8 mouse cellular contexts compared by ENCODE assay signal in the genomic region with DNA sequence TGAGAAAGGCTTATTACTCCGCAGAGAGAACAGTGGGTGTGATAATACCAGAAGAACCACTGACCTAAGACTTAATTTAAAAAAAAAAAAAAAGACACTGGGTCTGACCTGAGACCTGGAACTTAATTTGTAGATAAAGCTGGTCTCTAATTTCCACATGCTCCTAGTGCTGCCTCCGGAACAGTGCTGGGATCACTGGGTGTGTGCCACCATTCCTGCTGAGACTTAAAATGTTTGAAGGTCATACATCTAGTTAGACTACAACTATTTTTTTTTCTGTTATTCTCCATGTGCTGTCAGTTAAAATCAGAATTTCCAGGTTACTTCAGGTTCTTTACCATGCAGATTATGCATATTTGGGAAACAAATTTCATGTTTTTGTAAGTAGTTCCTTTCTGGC. TPM values are rescaled to one million over a fixed set of nuclear protein-coding genes. Genes with fewer than 3 reads are reported as not detected.
DNase-seq lines count a peak whose midpoint lies in the region; ATAC-seq and TF ChIP-seq lines count a peak whose summit lies in the region.

No protein-coding gene starts in this region.

- TF ChIP-seq POLR2A in cortical plate, adult 2 months (IDR thresholded peaks at IDR 0.05; ENCODE audit: extremely low read depth, insufficient read depth, low read length): no peak

- H3K4me3 ChIP-seq in kidney, postnatal 0 days (replicated peaks; ENCODE audit: low read depth, low read length): peak overlapping the region; percentile 79
- peak overlapping the region; percentile 33; the same call in 1 of the 2 replicates for H3K4me3 ChIP-seq in cortical plate, adult 2 months (ENCODE audit: insufficient read depth, low read length)
- peak overlapping the region; percentile 90 for H3K4me3 ChIP-seq in hindbrain, embryonic 15.5 days
- H3K4me3 ChIP-seq in midbrain, embryonic 15.5 days: peak overlapping the region; percentile 86; the same call in 1 of the 2 replicates

- no peaks in the 10 kb centered on the region for H3K27me3 ChIP-seq in kidney, postnatal 0 days (ENCODE audit: insufficient read depth, low read length)
- no peaks in the 10 kb centered on the region for H3K27me3 ChIP-seq in hindbrain, embryonic 15.5 days
- no peaks in the 10 kb centered on the region for H3K27me3 ChIP-seq in midbrain, embryonic 15.5 days (replicated peaks)

- H3K9ac ChIP-seq in kidney, postnatal 0 days (ENCODE audit: low read depth, low read length): peak overlapping the region; percentile 48; the same call in 1 of the 2 replicates
- H3K9ac ChIP-seq in hindbrain, embryonic 15.5 days: 0 out of 2 replicates have a peak overlapping the region, but pooled peaks have one; percentile 41
- H3K9ac ChIP-seq in midbrain, embryonic 15.5 days: 0 out of 2 replicates have a peak overlapping the region, but pooled peaks have one; percentile 19

- ATAC-seq in kidney, postnatal 0 days (replicated peaks; ENCODE audit: low FRiP score, low read depth): no peak
- ATAC-seq in hindbrain, embryonic 15.5 days (ENCODE audit: low FRiP score, low read depth): no peak
- no peak for ATAC-seq in midbrain, embryonic 15.5 days (replicated peaks)

- no peak overlapping the region for H3K27ac ChIP-seq in kidney, postnatal 0 days
- no peak overlapping the region for H3K27ac ChIP-seq in cortical plate, adult 2 months (ENCODE audit: insufficient read depth, low read length)
- no peak overlapping the region for H3K27ac ChIP-seq in hindbrain, embryonic 15.5 days (replicated peaks)
- H3K27ac ChIP-seq in midbrain, embryonic 15.5 days: no peak overlapping the region

- no peaks in the 10 kb centered on the region for H3K9me3 ChIP-seq in kidney, postnatal 0 days (replicated peaks; ENCODE audit: low read length)
- H3K9me3 ChIP-seq in hindbrain, embryonic 15.5 days: no peaks in the 10 kb centered on the region
- H3K9me3 ChIP-seq in midbrain, embryonic 15.5 days: no peaks in the 10 kb centered on the region

- H3K4me1 ChIP-seq in kidney, postnatal 0 days (replicated peaks; ENCODE audit: insufficient read depth, low read length): peaks cover 18% of the 10 kb centered on the region
- H3K4me1 ChIP-seq in cortical plate, adult 2 months (ENCODE audit: control insufficient read depth, insufficient read depth, low read length): peaks cover 5% of the 10 kb centered on the region; the same call in 1 of the 2 replicates
- H3K4me1 ChIP-seq in hindbrain, embryonic 15.5 days (replicated peaks): peaks cover 46% of the 10 kb centered on the region
- peaks cover 39% of the 10 kb centered on the region for H3K4me1 ChIP-seq in midbrain, embryonic 15.5 days

- WGBS in kidney, postnatal 0 days: 46% methylated on average over 2 of the region's 2 CpGs
- WGBS in hindbrain, embryonic 15.5 days: 63% methylated on average over 2 of the region's 2 CpGs
- WGBS in midbrain, embryonic 15.5 days: 50% methylated on average over 2 of the region's 2 CpGs

- TF ChIP-seq CTCF in kidney, postnatal 0 days (IDR thresholded peaks at IDR 0.05; ENCODE audit: low read depth): no peak
- no peak for TF ChIP-seq CTCF in cortical plate, adult 2 months (IDR thresholded peaks at IDR 0.05; ENCODE audit: extremely low read depth, insufficient read depth, low read length)

- DNase-seq in kidney, postnatal 0 days (ENCODE audit: low spot score): peak; percentile 16
- DNase-seq in kidney, postnatal 4 days: no peak
- no peak for DNase-seq in yolk sac, embryonic 10.5 days (ENCODE audit: low spot score)
- DNase-seq in cerebellum, adult 11-12 months: no peak
- DNase-seq in right cerebral cortex, adult 2 months (ENCODE audit: low spot score in 2 of 2): no peak

- no peaks in the 10 kb centered on the region for H3K36me3 ChIP-seq in kidney, postnatal 0 days (ENCODE audit: insufficient read depth, low read length)
- peaks cover 9% of the 10 kb centered on the region for H3K36me3 ChIP-seq in hindbrain, embryonic 15.5 days
- peaks cover 9% of the 10 kb centered on the region; the same call in 1 of the 2 replicates for H3K36me3 ChIP-seq in midbrain, embryonic 15.5 days (replicated peaks)

- peak overlapping the region; percentile 82 for H3K4me2 ChIP-seq in kidney, postnatal 0 days (ENCODE audit: low read length)
- H3K4me2 ChIP-seq in hindbrain, embryonic 15.5 days: peak overlapping the region; percentile 61
- peak overlapping the region; percentile 61 for H3K4me2 ChIP-seq in midbrain, embryonic 15.5 days

RNA-seq across cellular contexts. Expression of gene Tcta, which starts 2.2 kb away (rescaled TPM):
- 47.5 and 49.0 TPM in 2 replicates for polyA plus RNA-seq in kidney, postnatal 0 days (2015; fragmentation: Nextera tagmentation; extraction: Ambion mirVana)
- 53.0 and 55.6 TPM in 2 replicates for polyA plus RNA-seq in cortical plate, adult 2 months (2012; rRNA removed)
- polyA plus RNA-seq in hindbrain, embryonic 15.5 days (2015; fragmentation: Nextera tagmentation; extraction: Ambion mirVana): 52.7 and 53.0 TPM in 2 replicates
- polyA plus RNA-seq in midbrain, embryonic 15.5 days (2015; fragmentation: Nextera tagmentation; extraction: Ambion mirVana): 51.4 and 54.9 TPM in 2 replicates

RNA-seq across cellular contexts. Expression of gene Rhoa, which starts 2.2 kb away (rescaled TPM):
- 448 and 489 TPM in 2 replicates for polyA plus RNA-seq in kidney, postnatal 0 days (2015; fragmentation: Nextera tagmentation; extraction: Ambion mirVana)
- polyA plus RNA-seq in cortical plate, adult 2 months (2012; rRNA removed): 167 and 176 TPM in 2 replicates
- polyA plus RNA-seq in hindbrain, embryonic 15.5 days (2015; fragmentation: Nextera tagmentation; extraction: Ambion mirVana): 275 and 287 TPM in 2 replicates
- 251 and 257 TPM in 2 replicates for polyA plus RNA-seq in midbrain, embryonic 15.5 days (2015; fragmentation: Nextera tagmentation; extraction: Ambion mirVana)

RNA-seq across cellular contexts. Expression of gene Amt, which starts 11.5 kb away (rescaled TPM):
- polyA plus RNA-seq in kidney, postnatal 0 days (2015; fragmentation: Nextera tagmentation; extraction: Ambion mirVana): 50.5 and 51.2 TPM in 2 replicates
- polyA plus RNA-seq in cortical plate, adult 2 months (2012; rRNA removed): 54.1 and 55.0 TPM in 2 replicates
- polyA plus RNA-seq in hindbrain, embryonic 15.5 days (2015; fragmentation: Nextera tagmentation; extraction: Ambion mirVana): 27.0 and 28.3 TPM in 2 replicates
- polyA plus RNA-seq in midbrain, embryonic 15.5 days (2015; fragmentation: Nextera tagmentation; extraction: Ambion mirVana): 28.9 and 32.1 TPM in 2 replicates

RNA-seq across cellular contexts. Expression of gene Nicn1, which starts 17.9 kb away (rescaled TPM):
- polyA plus RNA-seq in kidney, postnatal 0 days (2015; fragmentation: Nextera tagmentation; extraction: Ambion mirVana): 30.1 and 34.5 TPM in 2 replicates
- 101 and 102 TPM in 2 replicates for polyA plus RNA-seq in cortical plate, adult 2 months (2012; rRNA removed)
- polyA plus RNA-seq in hindbrain, embryonic 15.5 days (2015; fragmentation: Nextera tagmentation; extraction: Ambion mirVana): 130 and 134 TPM in 2 replicates
- 129 and 149 TPM in 2 replicates for polyA plus RNA-seq in midbrain, embryonic 15.5 days (2015; fragmentation: Nextera tagmentation; extraction: Ambion mirVana)

RNA-seq across cellular contexts. Expression of gene Gpx1, which starts 30.6 kb away (rescaled TPM):
- 1,215 and 1,273 TPM in 2 replicates for polyA plus RNA-seq in kidney, postnatal 0 days (2015; fragmentation: Nextera tagmentation; extraction: Ambion mirVana)
- polyA plus RNA-seq in cortical plate, adult 2 months (2012; rRNA removed): 258 and 294 TPM in 2 replicates
- polyA plus RNA-seq in hindbrain, embryonic 15.5 days (2015; fragmentation: Nextera tagmentation; extraction: Ambion mirVana): 444 and 458 TPM in 2 replicates
- polyA plus RNA-seq in midbrain, embryonic 15.5 days (2015; fragmentation: Nextera tagmentation; extraction: Ambion mirVana): 413 and 429 TPM in 2 replicates

Comparison
In these comparisons a context has a peak if more than half of its experiments do, and no peak if none do; other contexts are left out.
1. H3K4me3 ChIP-seq: peak in every context shown above with its lines; median percentile 90 in hindbrain, embryonic 15.5 days; 86 in midbrain, embryonic 15.5 days; 79 in kidney, postnatal 0 days; 33 in cortical plate, adult 2 months.